Mouse (Mus musculus) thymus, adult 2 months (tissue): ENCODE measurements around the gene Bdnf.

Experiments
- CTCF ChIP-seq: fragments of 200-500 bp; IDR thresholded peaks from 2 replicates; pipeline ENCODE4 v1.5.1; 2012; ENCODE audit warnings: mild to moderate bottlenecking, control low read depth, low read length, moderate library complexity, borderline replicate concordance; ENCODE audit not compliant: control insufficient read depth, poor library complexity, insufficient read depth; ENCODE audit errors: extremely low read depth
- POLR2A ChIP-seq: fragments of 200-500 bp; IDR thresholded peaks from 2 replicates; pipeline ENCODE4 v1.6.1; 2012; ENCODE audit warnings: mild to moderate bottlenecking, low read length, control low read depth, moderate library complexity; ENCODE audit not compliant: control insufficient read depth, poor library complexity, insufficient read depth; ENCODE audit errors: extremely low read depth

GRCm38 (mm10) chr2:109692266-109693177, 18.0 kb downstream of the Bdnf start:
- no peak for TF ChIP-seq CTCF
- no peak for TF ChIP-seq POLR2A
